ENCODE assay signal across 12 mouse cellular contexts in the genomic region with DNA sequence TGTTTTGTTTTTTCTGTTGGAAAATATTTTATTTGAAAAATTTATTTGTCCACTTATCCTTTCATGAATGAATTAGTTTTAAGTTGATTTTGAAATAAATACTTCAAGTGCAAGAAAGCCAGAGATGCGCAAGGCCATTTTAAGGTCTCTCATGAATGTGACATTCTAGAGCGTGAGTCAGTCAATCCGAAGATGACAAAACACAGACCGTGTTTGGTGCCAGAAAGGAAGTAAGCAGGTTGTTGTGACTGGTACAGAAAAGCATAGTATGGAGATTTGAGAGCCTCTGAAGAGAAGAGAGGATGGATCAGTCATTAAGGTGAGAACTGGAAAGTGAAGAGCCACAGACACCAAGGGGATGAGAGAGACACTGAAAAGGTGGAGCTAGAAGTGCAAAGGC.
"Had no signal": no experiment of that assay in that cellular context is flagged by ENCODE, and none has a peak within 500 bp of the region (broad histone marks: within the 10 kb centered on the region; RNA-seq: fewer than 3 reads in every experiment).

No protein-coding gene starts in this region.

- DNase-seq: left cerebral cortex, postnatal 4 days; liver; liver, embryonic 13.5 days; liver, postnatal 0 days; lung, adult 18-20 months; lung, adult 2 months; lung, embryonic 14.5 days; lung, postnatal 10 days; lung, postnatal 14 days; lung, postnatal 36 days; lung, postnatal 4 days; midbrain, embryonic 14.5 days had no signal
